Mouse (Mus musculus): Measurements from ENCODE around the gene H2-Ob.

DNA sequence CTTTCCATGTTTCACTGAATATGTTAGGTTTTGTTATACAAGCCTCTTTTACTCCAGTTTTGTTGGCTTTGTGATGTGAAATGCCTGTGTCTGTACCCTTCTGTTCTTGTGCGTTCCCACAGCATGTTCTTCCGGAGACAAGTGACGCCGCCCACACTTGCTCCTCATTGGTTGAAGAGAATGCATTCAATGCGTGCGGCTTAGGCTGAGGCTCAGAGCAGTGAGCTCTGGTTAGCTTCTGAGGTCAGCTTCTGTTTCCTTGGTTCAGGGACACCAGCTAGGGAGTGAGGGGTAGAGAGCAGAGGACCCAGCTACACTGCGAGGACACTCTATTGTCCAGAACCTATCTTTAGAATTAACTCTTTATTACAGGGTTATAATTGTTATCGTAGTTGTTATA is 52.9 kb downstream of the H2-Ob start:
- TF ChIP-seq CTCF (IDR thresholded peaks at IDR 0.05; ENCODE audit: low read depth, low read length) (no peak), EP300 (IDR thresholded peaks at IDR 0.05; ENCODE audit: insufficient read depth, low read depth, low read length) (no peak), POLR2A (IDR thresholded peaks at IDR 0.05; ENCODE audit: insufficient read depth, low read length) (no peak)
